Mouse (Mus musculus): Measurements from ENCODE around the gene Cptp. TPM values are rescaled to one million over a fixed set of nuclear protein-coding genes. Genes with fewer than 3 reads are reported as not detected.

The Cptp gene
- polyA plus RNA-seq (2015; fragmentation: Nextera tagmentation; extraction: Ambion mirVana), result 7.7 and 9.1 TPM in 2 replicates

GRCm38 (mm10) chr4:155869317-155870033 is at the start of gene Cptp, which contains the start of gene Ints11:
Cptp (minus strand) TSS chr4:155869440.
Ints11 (plus strand) TSS chr4:155869546.

GRCm38 (mm10) chr4:155891551-155892001 is 22.3 kb upstream of the Cptp start, which contains the start of the genes Pusl1 and Acap3:
Pusl1 (minus strand) TSS chr4:155891781.
Acap3 (plus strand) TSS chr4:155891822.

GRCm38 (mm10) chr4:155863001-155863400 is 6.2 kb downstream of the Cptp start, which contains the start of gene Tas1r3:
Tas1r3 (minus strand) TSS chr4:155863362.

GRCm38 (mm10) chr4:155846871-155847578 is 22.2 kb downstream of the Cptp start, which contains the start of gene Dvl1:
Dvl1 (plus strand) TSS chr4:155847402.

GRCm38 (mm10) chr4:155839483-155839910 is 29.7 kb downstream of the Cptp start, which contains the start of gene Mxra8:
Mxra8 (plus strand) TSS chr4:155839680.

GRCm38 (mm10) chr4:155831205-155831766 is 38.0 kb downstream of the Cptp start, which contains the start of gene Aurkaip1:
Aurkaip1 (plus strand) TSS chr4:155831272.

Small RNA genes within 50 kb of the gene (microRNA-seq; reads per million reads assigned to microRNA genes)
- gene Gm22991 (ENCODE audit: borderline replicate concordance, insufficient number of aligned reads), result not detected

Other genes with a start within 250 kb of the Cptp start
- 40.5 and 62.6 TPM in 2 replicates for gene Cdk11b, start 244.6 kb downstream of the Cptp start, polyA plus RNA-seq (2015; fragmentation: Nextera tagmentation; extraction: Ambion mirVana)
- gene Gm10563, start 224.0 kb downstream of the Cptp start, polyA plus RNA-seq (2015; fragmentation: Nextera tagmentation; extraction: Ambion mirVana), result not detected in 2 replicates
- gene Mmp23, start 216.1 kb downstream of the Cptp start, polyA plus RNA-seq (2015; fragmentation: Nextera tagmentation; extraction: Ambion mirVana), result 73.1 and 96.3 TPM in 2 replicates
- gene Mib2, start 200.2 kb downstream of the Cptp start, polyA plus RNA-seq (2015; fragmentation: Nextera tagmentation; extraction: Ambion mirVana), result 22.3 and 24.1 TPM in 2 replicates
- 26.3 and 55.7 TPM in 2 replicates for gene Fndc10, start 175.1 kb downstream of the Cptp start, polyA plus RNA-seq (2015; fragmentation: Nextera tagmentation; extraction: Ambion mirVana)
- 224 and 227 TPM in 2 replicates for gene Ssu72, start 164.6 kb downstream of the Cptp start, polyA plus RNA-seq (2015; fragmentation: Nextera tagmentation; extraction: Ambion mirVana)
- 0.79 and 1.4 TPM in 2 replicates for gene Tmem240, start 134.6 kb downstream of the Cptp start, polyA plus RNA-seq (2015; fragmentation: Nextera tagmentation; extraction: Ambion mirVana)
- 32.3 and 51.0 TPM in 2 replicates for gene Atad3a, start 108.3 kb downstream of the Cptp start, polyA plus RNA-seq (2015; fragmentation: Nextera tagmentation; extraction: Ambion mirVana)
- 8.0 and 13.1 TPM in 2 replicates for gene Vwa1, start 94.7 kb downstream of the Cptp start, polyA plus RNA-seq (2015; fragmentation: Nextera tagmentation; extraction: Ambion mirVana)
- gene Tmem88b, start 83.6 kb downstream of the Cptp start, polyA plus RNA-seq (2015; fragmentation: Nextera tagmentation; extraction: Ambion mirVana), result 0.19 and 0.60 TPM in 2 replicates
- 0.15 TPM in 1 of 2 replicates, not detected in the other for gene Ankrd65, start 79.0 kb downstream of the Cptp start, polyA plus RNA-seq (2015; fragmentation: Nextera tagmentation; extraction: Ambion mirVana)
- gene Mrpl20, start 66.6 kb downstream of the Cptp start, polyA plus RNA-seq (2015; fragmentation: Nextera tagmentation; extraction: Ambion mirVana), result 301 and 408 TPM in 2 replicates
- 73.0 and 127 TPM in 2 replicates for gene Ccnl2, start 57.0 kb downstream of the Cptp start, polyA plus RNA-seq (2015; fragmentation: Nextera tagmentation; extraction: Ambion mirVana)
- gene Aurkaip1, start 38.2 kb downstream of the Cptp start, polyA plus RNA-seq (2015; fragmentation: Nextera tagmentation; extraction: Ambion mirVana), result 316 and 348 TPM in 2 replicates
- 159 and 249 TPM in 2 replicates for gene Mxra8, start 29.8 kb downstream of the Cptp start, polyA plus RNA-seq (2015; fragmentation: Nextera tagmentation; extraction: Ambion mirVana)
- gene Dvl1, start 22.0 kb downstream of the Cptp start, polyA plus RNA-seq (2015; fragmentation: Nextera tagmentation; extraction: Ambion mirVana), result 11.9 and 14.2 TPM in 2 replicates
- gene Tas1r3, start 6.1 kb downstream of the Cptp start, polyA plus RNA-seq (2015; fragmentation: Nextera tagmentation; extraction: Ambion mirVana), result 0.14 and 0.16 TPM in 2 replicates
- gene Ints11, start 106 bp upstream of the Cptp start, polyA plus RNA-seq (2015; fragmentation: Nextera tagmentation; extraction: Ambion mirVana), result 30.5 and 36.0 TPM in 2 replicates
- 26.3 and 34.6 TPM in 2 replicates for gene Pusl1, start 22.3 kb upstream of the Cptp start, polyA plus RNA-seq (2015; fragmentation: Nextera tagmentation; extraction: Ambion mirVana)
- 10.5 and 15.9 TPM in 2 replicates for gene Acap3, start 22.4 kb upstream of the Cptp start, polyA plus RNA-seq (2015; fragmentation: Nextera tagmentation; extraction: Ambion mirVana)
- gene Ube2j2, start 74.4 kb upstream of the Cptp start, polyA plus RNA-seq (2015; fragmentation: Nextera tagmentation; extraction: Ambion mirVana), result 79.0 and 89.5 TPM in 2 replicates
- gene C1qtnf12, start 92.9 kb upstream of the Cptp start, polyA plus RNA-seq (2015; fragmentation: Nextera tagmentation; extraction: Ambion mirVana), result 56.5 and 78.7 TPM in 2 replicates
- 8.5 and 9.4 TPM in 2 replicates for gene B3galt6, start 123.2 kb upstream of the Cptp start, polyA plus RNA-seq (2015; fragmentation: Nextera tagmentation; extraction: Ambion mirVana)
- gene Sdf4, start 123.4 kb upstream of the Cptp start, polyA plus RNA-seq (2015; fragmentation: Nextera tagmentation; extraction: Ambion mirVana), result 177 and 229 TPM in 2 replicates
- 0.80 and 0.94 TPM in 2 replicates for gene Tnfrsf4, start 144.4 kb upstream of the Cptp start, polyA plus RNA-seq (2015; fragmentation: Nextera tagmentation; extraction: Ambion mirVana)
- 1.0 and 1.1 TPM in 2 replicates for gene Tnfrsf18, start 156.7 kb upstream of the Cptp start, polyA plus RNA-seq (2015; fragmentation: Nextera tagmentation; extraction: Ambion mirVana)
- gene Ttll10, start 190.0 kb upstream of the Cptp start, polyA plus RNA-seq (2015; fragmentation: Nextera tagmentation; extraction: Ambion mirVana), result 0.24 and 0.35 TPM in 2 replicates
- gene 9430015G10Rik, start 240.5 kb upstream of the Cptp start, polyA plus RNA-seq (2015; fragmentation: Nextera tagmentation; extraction: Ambion mirVana), result 6.8 and 9.4 TPM in 2 replicates

All from adrenal gland, postnatal 0 days (tissue).